In the genomic region with DNA sequence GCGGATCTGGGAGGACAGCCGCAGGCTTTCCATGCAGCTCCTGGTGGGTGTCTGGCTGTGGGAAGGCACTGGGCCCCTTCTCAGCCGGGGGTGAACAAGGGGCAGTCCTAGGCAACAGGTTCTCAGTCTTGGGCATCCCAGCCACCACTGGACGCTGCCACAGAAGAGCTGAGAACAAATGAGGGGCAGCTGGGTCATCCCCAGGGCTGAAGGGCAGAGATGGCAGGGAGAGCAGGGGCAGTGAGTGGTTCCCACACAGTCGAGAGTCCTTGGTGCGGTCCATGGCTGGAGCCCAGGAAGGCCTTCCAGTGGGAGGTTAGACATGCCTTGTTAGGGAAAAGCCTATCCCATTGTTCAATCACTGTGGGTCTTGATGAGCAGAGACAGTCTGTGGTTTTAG, we compare ENCODE assay signal across 21 mouse cellular contexts.
A peak's percentile ranks its signal among the peaks of the same experiment; 100 is the strongest.
DNase-seq lines count a peak whose midpoint lies in the region; TF ChIP-seq lines count a peak whose summit lies in the region.
"Had no signal": no experiment of that assay in that cellular context is flagged by ENCODE, and none has a peak within 500 bp of the region (broad histone marks: within the 10 kb centered on the region; RNA-seq: fewer than 3 reads in every experiment).

No protein-coding gene starts in this region.

- 52% methylated on average over 6 of the region's 6 CpGs for WGBS in olfactory bulb, adult 2 months

- peak overlapping the region; percentile 68 for H3K27ac ChIP-seq in layer of hippocampus, adult 2 months
- H3K27ac ChIP-seq in olfactory bulb, adult 2 months (ENCODE audit: insufficient read depth, low read depth, low read length), result peak overlapping the region; percentile 87
- H3K27ac ChIP-seq: forebrain, embryonic 10.5 days; heart, adult 2 months; heart, embryonic 13.5 days; hindbrain, embryonic 14.5 days; kidney, postnatal 0 days; limb, embryonic 12.5 days; liver, embryonic 12.5 days; stomach, postnatal 0 days had no signal

- H3K4me1 ChIP-seq in olfactory bulb, adult 2 months (ENCODE audit: control insufficient read depth, insufficient read depth, low read length), result peaks cover 9% of the 10 kb centered on the region
- H3K4me1 ChIP-seq: forebrain, embryonic 10.5 days; liver, embryonic 12.5 days had no signal

- no peak overlapping the region for H3K4me3 ChIP-seq in layer of hippocampus, adult 2 months
- no peak overlapping the region for H3K4me3 ChIP-seq in olfactory bulb, adult 2 months (ENCODE audit: insufficient read depth, low read depth, low read length)
- H3K4me3 ChIP-seq: forebrain, embryonic 10.5 days; heart, adult 2 months; heart, embryonic 13.5 days; limb, embryonic 12.5 days; liver, embryonic 12.5 days had no signal

- no peak for TF ChIP-seq CTCF in layer of hippocampus, adult 2 months (conservative IDR thresholded peaks at IDR 0.05)
- no peak for TF ChIP-seq CTCF in olfactory bulb, adult 2 months (IDR thresholded peaks at IDR 0.05; ENCODE audit: insufficient read depth, low read depth, low read length)

- TF ChIP-seq POLR2A in olfactory bulb, adult 2 months (IDR thresholded peaks at IDR 0.05; ENCODE audit: insufficient read depth, low read depth, low read length), result no peak

- no peak for DNase-seq in layer of hippocampus, adult 2 months (ENCODE audit: low spot score in 2 of 2)
- no peak for DNase-seq in layer of hippocampus, adult 9-10 months (ENCODE audit: low spot score)
- peak; percentile 43 for DNase-seq in adrenal gland, adult 8-10 months
- peak; percentile 12 for DNase-seq in adrenal gland, postnatal 25 days
- no peak for DNase-seq in frontal cortex, postnatal 14 days (ENCODE audit: low spot score in 2 of 2)
- no peak for DNase-seq in testis, postnatal 10 days (ENCODE audit: low spot score)
- DNase-seq: cerebellum, adult 8-10 months; cerebellum, postnatal 36 days; gastrocnemius, postnatal 36 days; heart, adult 2 months; heart, postnatal 14 days; lung, adult 18-20 months; lung, postnatal 14 days had no signal

Comparison
In these comparisons a context has a peak if more than half of its experiments do, and no peak if none do; other contexts are left out.
1. DNase-seq: peak in adrenal gland, adult 8-10 months (single experiment) and adrenal gland, postnatal 25 days (single experiment); none in layer of hippocampus, adult 2 months (0 of 2), layer of hippocampus, adult 9-10 months (single experiment), frontal cortex, postnatal 14 days (0 of 2) and testis, postnatal 10 days (single experiment).